Mouse (Mus musculus): Measurements from ENCODE around the gene Vmn1r101. TPM values are rescaled to one million over a fixed set of nuclear protein-coding genes. Genes with fewer than 3 reads are reported as not detected.

Vmn1r101 gene
- not detected for polyA plus RNA-seq (2015; fragmentation: Illumina TruSeq; extraction: RNeasy Lipid Tissue Mini Kit (QIAGEN cat#74804); ENCODE audit: insufficient read depth, low read depth, low replicate concordance)

GRCm38 (mm10) chr7:20442493-20442892 lies at the start of gene Vmn1r101:
Vmn1r101 (minus strand) TSS chr7:20442593.

GRCm38 (mm10) chr7:20474825-20475224 lies 32.4 kb upstream of the Vmn1r101 start, which contains the start of gene Gm10670:
Gm10670 (minus strand) TSS chr7:20474925.

GRCm38 (mm10) chr7:20417642-20418041 lies 24.8 kb downstream of the Vmn1r101 start, which contains the start of gene Vmn1r100:
Vmn1r100 (plus strand) TSS chr7:20417942.

Other genes with a start within 250 kb of the Vmn1r101 start
- gene Vmn1r95, start 248.9 kb downstream of the Vmn1r101 start, polyA plus RNA-seq (2015; fragmentation: Illumina TruSeq; extraction: RNeasy Lipid Tissue Mini Kit (QIAGEN cat#74804); ENCODE audit: insufficient read depth, low read depth, low replicate concordance): not detected
- not detected for gene Gm6164, start 237.0 kb downstream of the Vmn1r101 start, polyA plus RNA-seq (2015; fragmentation: Illumina TruSeq; extraction: RNeasy Lipid Tissue Mini Kit (QIAGEN cat#74804); ENCODE audit: insufficient read depth, low read depth, low replicate concordance)
- gene Gm4498, start 208.8 kb downstream of the Vmn1r101 start, polyA plus RNA-seq (2015; fragmentation: Illumina TruSeq; extraction: RNeasy Lipid Tissue Mini Kit (QIAGEN cat#74804); ENCODE audit: insufficient read depth, low read depth, low replicate concordance): not detected
- gene Gm5890, start 179.8 kb downstream of the Vmn1r101 start, polyA plus RNA-seq (2015; fragmentation: Illumina TruSeq; extraction: RNeasy Lipid Tissue Mini Kit (QIAGEN cat#74804); ENCODE audit: insufficient read depth, low read depth, low replicate concordance): not detected
- not detected for gene Gm4133, start 108.5 kb downstream of the Vmn1r101 start, polyA plus RNA-seq (2015; fragmentation: Illumina TruSeq; extraction: RNeasy Lipid Tissue Mini Kit (QIAGEN cat#74804); ENCODE audit: insufficient read depth, low read depth, low replicate concordance)
- not detected for gene Gm5728, start 67.2 kb downstream of the Vmn1r101 start, polyA plus RNA-seq (2015; fragmentation: Illumina TruSeq; extraction: RNeasy Lipid Tissue Mini Kit (QIAGEN cat#74804); ENCODE audit: insufficient read depth, low read depth, low replicate concordance)
- gene Vmn1r100, start 24.7 kb downstream of the Vmn1r101 start, polyA plus RNA-seq (2015; fragmentation: Illumina TruSeq; extraction: RNeasy Lipid Tissue Mini Kit (QIAGEN cat#74804); ENCODE audit: insufficient read depth, low read depth, low replicate concordance): not detected
- not detected for gene Gm10670, start 32.3 kb upstream of the Vmn1r101 start, polyA plus RNA-seq (2015; fragmentation: Illumina TruSeq; extraction: RNeasy Lipid Tissue Mini Kit (QIAGEN cat#74804); ENCODE audit: insufficient read depth, low read depth, low replicate concordance)
- not detected for gene Vmn1r103, start 67.9 kb upstream of the Vmn1r101 start, polyA plus RNA-seq (2015; fragmentation: Illumina TruSeq; extraction: RNeasy Lipid Tissue Mini Kit (QIAGEN cat#74804); ENCODE audit: insufficient read depth, low read depth, low replicate concordance)
- not detected for gene Vmn1r104, start 91.2 kb upstream of the Vmn1r101 start, polyA plus RNA-seq (2015; fragmentation: Illumina TruSeq; extraction: RNeasy Lipid Tissue Mini Kit (QIAGEN cat#74804); ENCODE audit: insufficient read depth, low read depth, low replicate concordance)
- gene Gm5726, start 103.2 kb upstream of the Vmn1r101 start, polyA plus RNA-seq (2015; fragmentation: Illumina TruSeq; extraction: RNeasy Lipid Tissue Mini Kit (QIAGEN cat#74804); ENCODE audit: insufficient read depth, low read depth, low replicate concordance): not detected
- not detected for gene Gm4141, start 133.6 kb upstream of the Vmn1r101 start, polyA plus RNA-seq (2015; fragmentation: Illumina TruSeq; extraction: RNeasy Lipid Tissue Mini Kit (QIAGEN cat#74804); ENCODE audit: insufficient read depth, low read depth, low replicate concordance)
- not detected for gene Gm4513, start 156.4 kb upstream of the Vmn1r101 start, polyA plus RNA-seq (2015; fragmentation: Illumina TruSeq; extraction: RNeasy Lipid Tissue Mini Kit (QIAGEN cat#74804); ENCODE audit: insufficient read depth, low read depth, low replicate concordance)
- not detected for gene Vmn1r107, start 226.3 kb upstream of the Vmn1r101 start, polyA plus RNA-seq (2015; fragmentation: Illumina TruSeq; extraction: RNeasy Lipid Tissue Mini Kit (QIAGEN cat#74804); ENCODE audit: insufficient read depth, low read depth, low replicate concordance)

Measured in pancreas, adult 10 weeks (tissue).